Mouse (Mus musculus) thymus, postnatal 14 days (tissue): ENCODE data around the gene Panx3.

Source experiments
- DNase-seq: peaks from one replicate; pipeline ENCODE4 v3.0.0; 2021

Panx3 gene

GRCm38 (mm10) chr9:37669115-37669514 is at the start of gene Panx3:
Gene Panx3 (minus strand): TSS chr9:37669235.
- DNase-seq, result no peak

GRCm38 (mm10) chr9:37716150-37716549 is 47.1 kb upstream of the Panx3 start, which contains the start of gene Olfr160:
Gene Olfr160 (minus strand): TSS chr9:37716250.
- no peak for DNase-seq

DNA sequence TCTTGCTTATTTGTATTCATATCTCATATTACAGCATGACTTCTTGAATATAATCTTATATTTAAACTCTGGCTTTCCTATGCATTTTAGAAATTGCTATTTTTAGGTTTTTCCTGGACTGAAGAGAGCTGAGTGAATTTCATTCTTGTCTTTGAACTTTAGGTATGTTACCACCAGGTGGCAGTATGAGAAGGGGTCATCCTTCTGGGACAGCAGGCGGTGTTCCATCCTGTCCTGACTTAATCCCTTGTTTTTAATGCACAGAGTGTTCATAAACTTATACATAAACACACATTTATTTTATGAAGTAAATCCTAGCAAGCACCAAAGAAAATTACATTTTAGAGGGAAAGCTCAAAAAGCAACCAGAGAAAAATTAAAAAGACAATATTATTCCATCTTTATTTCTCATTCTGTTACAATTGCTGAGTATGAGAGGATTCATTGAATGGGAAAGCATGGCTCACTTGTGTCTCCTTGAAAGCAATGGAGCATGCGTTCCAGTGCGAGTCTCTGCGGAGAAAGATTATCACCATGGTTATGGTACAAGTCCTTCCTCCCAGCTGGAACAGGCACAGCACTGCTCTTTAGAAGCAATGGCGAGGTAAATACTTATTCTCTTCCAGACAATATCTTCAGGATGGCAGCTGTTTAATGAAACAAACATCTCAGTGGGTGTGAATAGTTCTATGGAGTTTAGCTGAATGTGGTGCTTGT is 21.1 kb upstream of the Panx3 start:
- DNase-seq, result peak; percentile 11

DNA sequence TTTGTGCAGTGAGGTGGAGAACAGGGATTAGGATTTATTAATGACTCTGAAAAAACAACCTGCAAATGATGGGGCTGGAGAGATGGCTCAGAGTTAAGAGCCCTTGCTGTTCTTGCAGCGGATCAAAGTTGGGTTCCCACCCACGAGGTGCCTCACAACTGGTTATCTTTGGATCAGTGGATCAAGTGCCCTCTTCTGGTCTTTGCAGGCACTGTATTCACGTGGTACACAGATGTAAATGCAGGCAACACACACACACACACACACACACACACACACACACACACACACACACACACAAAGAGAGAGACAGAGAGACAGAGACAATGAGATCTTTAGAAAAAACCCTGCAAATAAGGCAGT is 18.9 kb upstream of the Panx3 start:
- no peak for DNase-seq

DNA sequence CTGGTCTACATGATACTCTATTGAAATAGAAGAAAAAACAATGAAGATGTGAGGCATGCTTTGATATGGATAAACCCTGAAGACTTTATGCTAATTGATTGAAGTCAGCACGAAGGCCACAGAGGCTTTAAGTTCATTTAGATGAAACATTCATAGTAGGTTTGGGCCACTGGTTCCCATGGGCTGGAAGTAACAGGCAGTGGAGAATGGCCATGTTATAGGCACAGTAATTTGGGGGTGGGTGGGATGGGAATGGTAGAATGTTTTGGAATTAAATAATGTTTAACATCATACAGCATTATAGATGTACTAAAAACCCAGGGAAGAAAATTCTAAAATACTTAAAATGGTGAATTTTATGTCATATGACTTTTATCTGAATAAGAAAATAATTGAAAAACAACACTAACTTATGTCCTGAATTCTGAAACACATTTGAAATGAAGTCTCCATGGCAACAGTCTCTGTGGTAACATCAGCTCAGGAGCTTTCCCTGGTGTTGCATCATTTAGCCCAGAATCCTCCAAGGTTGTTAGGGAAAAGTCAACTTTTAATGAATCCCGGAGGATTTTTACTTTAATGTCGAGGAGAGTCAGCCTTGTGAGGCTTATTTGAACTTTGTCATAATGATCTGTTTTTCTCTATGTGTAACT is 18.4 kb upstream of the Panx3 start:
- DNase-seq, result no peak

GRCm38 (mm10) chr9:37681123-37681522 is 12.1 kb upstream of the Panx3 start:
- no peak for DNase-seq

GRCm38 (mm10) chr9:37675287-37675686 is 6.3 kb upstream of the Panx3 start:
- DNase-seq, result no peak

DNA sequence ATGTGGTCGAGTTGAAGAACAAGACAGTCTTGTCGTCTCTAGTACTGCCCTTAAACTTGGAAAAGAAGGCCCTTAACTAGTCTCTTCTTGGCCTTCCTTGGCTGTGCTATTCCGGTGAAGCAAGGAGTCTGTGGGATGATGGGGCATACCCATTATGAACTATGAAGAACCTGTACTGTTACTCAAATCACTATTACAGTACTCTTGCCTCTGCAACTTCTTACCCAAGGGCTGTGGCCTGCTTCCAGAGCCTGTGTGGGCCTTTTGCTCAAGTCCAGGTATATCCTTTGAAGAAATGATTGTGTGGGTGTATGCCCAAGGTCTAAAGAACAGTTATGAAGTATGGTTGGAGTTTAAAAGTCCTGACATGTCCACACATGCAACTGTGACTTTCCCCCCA is 1.2 kb upstream of the Panx3 start:
- DNase-seq, result no peak

DNA sequence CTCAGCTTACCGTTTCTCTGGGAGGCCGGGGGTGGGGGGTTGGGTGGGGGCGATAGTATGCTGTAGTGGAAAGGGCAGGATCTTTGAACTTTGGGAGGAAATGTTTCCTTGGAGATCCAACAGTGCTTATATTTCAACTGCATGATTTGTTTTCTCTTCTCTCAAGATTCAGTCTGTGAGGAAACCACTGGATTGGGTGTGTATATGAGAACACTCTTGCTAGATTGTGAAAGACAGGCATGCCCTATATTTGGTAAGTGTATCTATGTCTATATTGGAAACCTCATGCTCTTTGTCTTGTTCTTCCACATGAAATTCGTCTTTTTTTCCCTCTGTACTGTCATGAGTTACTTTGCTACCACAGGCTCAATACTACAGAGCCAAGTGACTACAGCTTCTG is 643 bp upstream of the Panx3 start:
- no peak for DNase-seq

GRCm38 (mm10) chr9:37666045-37666444 is 3.0 kb downstream of the Panx3 start:
- no peak for DNase-seq

DNA sequence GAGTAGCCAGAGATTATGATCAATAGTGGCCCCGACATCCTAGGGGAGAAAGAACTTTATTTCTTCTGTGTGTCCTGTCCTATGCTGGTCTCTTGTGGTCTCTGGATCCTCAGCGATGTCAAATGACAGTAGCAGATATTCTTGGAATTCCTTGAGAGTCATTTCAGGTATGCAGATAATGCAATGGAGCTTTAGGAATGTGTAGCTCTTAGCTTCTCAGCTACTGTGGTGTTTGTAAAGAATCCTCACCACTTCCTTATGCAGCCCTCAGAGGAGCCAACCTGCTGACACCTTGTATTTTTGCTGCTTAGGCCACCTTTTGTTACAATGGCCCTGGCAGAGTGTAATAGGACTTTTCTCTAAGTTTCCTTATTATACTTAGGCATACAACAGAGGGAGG is 4.4 kb downstream of the Panx3 start:
- DNase-seq, result no peak

- DNase-seq, result no peak
Observed at GRCm38 (mm10) chr9:37663210-37663609, 5.8 kb downstream of the Panx3 start.

- DNase-seq, result no peak
Observed at GRCm38 (mm10) chr9:37659413-37659812, 9.6 kb downstream of the Panx3 start.

DNA sequence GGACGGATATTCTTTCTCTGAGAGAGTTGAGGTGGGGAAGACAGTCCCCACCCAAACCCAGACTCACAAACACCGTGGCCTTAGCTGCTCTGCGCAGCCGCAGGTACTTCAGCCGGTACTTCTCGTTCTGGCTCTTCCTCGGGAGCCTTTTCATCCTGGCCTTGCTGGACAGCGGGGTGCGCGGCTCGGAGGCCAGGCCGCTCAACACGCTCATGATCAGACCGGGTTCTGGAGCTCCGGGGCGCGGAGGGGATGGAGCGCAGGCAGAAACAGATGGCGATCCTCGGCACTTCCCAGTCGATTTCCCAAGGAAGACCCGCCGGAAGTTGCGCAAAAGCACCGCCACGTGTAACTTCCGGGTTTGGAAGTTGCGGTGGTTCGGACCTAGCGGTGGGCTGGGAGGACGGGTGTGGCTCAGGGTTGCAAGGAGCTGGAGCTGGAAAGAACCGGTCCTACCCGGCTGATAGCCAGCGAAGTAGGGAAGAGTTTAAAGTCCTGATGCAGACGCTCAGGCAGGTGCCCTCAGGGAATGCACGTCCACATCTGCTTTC is 12.0 kb downstream of the Panx3 start, which contains the start of gene Tbrg1:
TSS of gene Tbrg1 (minus strand) at position 382 of the 551 bp plus-strand sequence.
- DNase-seq, result peak; percentile 63

- DNase-seq, result peak; percentile 30
Observed at GRCm38 (mm10) chr9:37656439-37656881, 12.6 kb downstream of the Panx3 start.

- DNase-seq, result no peak
Observed at GRCm38 (mm10) chr9:37655961-37656360, 13.1 kb downstream of the Panx3 start.

DNA sequence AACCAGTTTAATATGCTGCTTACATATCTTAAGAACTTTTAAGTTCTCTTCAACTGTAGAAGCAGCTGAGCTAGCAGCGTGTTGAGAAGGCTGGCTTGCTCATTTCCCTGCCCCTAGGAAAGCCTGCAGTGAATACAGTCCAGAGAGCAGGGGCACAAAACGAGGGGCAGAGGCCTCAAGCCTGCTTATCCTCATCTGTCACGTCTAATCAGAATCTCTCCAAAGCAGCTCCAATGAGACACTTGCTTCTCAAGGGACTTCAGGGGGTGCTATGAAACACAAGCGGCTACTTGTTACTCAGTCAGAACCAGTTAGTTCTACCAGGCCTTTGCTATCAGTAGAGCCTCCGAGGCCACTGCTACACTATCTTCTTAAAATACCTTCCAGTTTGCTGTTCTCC is 15.2 kb downstream of the Panx3 start:
- DNase-seq, result no peak

DNA sequence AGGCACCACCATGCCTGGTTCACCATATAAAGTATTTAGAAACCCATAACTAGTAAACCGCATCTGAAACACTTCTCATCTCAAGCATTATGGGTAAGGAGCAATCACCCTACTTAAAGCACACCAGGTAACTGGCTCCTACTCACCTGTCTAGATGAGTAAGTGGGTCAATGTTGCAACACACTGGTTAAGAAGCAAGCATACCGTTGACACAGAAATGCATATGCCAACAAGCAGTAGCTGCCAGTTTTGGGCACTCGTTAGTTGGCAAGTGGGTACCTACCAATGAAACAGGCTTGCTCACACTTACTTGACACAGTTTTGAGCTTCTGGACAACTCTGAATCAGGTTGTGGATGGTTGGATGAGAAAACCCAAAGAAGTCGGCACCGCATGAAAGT is 18.4 kb downstream of the Panx3 start:
- DNase-seq, result no peak

- DNase-seq, result no peak
Observed at GRCm38 (mm10) chr9:37646246-37646645, 22.8 kb downstream of the Panx3 start.

DNA sequence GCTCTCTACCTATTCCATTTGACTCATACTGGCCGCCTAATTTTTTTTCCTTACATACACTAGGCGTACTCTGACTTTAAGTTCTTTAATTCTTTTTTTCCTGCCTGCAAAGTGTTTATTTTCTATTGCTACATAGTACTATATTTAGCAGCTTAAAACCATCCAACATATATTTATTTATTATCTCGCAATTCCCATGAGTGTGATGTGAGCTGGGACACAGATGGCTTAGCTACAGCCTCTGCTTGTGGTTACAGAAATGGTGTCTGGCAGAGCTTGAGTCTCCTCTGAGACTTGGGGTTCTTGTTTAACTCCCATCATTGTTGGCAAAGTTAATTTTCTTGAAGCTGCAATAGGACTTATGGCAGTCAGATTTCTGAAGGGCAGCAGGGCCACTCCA is 30.3 kb downstream of the Panx3 start:
- no peak for DNase-seq

GRCm38 (mm10) chr9:37636800-37637542 is 32.1 kb downstream of the Panx3 start:
- no peak for DNase-seq

GRCm38 (mm10) chr9:37636335-37636734 is 32.7 kb downstream of the Panx3 start:
- DNase-seq, result peak; percentile 43

GRCm38 (mm10) chr9:37634269-37634668 is 34.8 kb downstream of the Panx3 start:
- no peak for DNase-seq

GRCm38 (mm10) chr9:37632305-37632704 is 36.7 kb downstream of the Panx3 start:
- DNase-seq, result no peak
